Mouse (Mus musculus): ENCODE measurements around the gene Tnfrsf9. TPM values are rescaled to one million over a fixed set of nuclear protein-coding genes. Genes with fewer than 3 reads are reported as not detected.
A peak's percentile ranks its signal among the peaks of the same experiment; 100 is the strongest.

Gene Tnfrsf9
- total and polyA plus RNA-seq, 2 experiments: 0.05 to 0.09 TPM

GRCm38 (mm10) chr4:150889273-150889954 is 24.9 kb upstream of the Tnfrsf9 start:
- peak overlapping the region; percentile 24 for H3K9ac ChIP-seq (ENCODE audit: low read depth, low read length)

DNA sequence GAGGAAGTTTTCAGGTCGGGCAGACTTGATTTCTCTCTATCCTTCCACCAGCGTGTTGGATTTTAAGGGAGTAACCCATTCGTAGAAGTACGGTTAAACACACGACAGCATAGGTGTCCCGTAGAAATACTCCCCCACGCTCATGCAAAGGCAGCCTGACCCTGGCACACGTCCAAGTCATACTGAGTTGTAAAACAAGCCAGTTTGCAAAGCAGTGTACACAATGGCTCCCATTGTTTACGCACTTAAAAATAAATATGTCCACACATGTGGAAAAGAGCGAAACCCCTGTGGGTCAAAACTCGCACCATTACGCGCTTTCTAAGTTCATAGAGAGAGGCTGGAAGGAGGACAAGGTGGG is 24.4 kb upstream of the Tnfrsf9 start:
- Histone ChIP-seq H3K27ac (replicated peaks; ENCODE audit: insufficient read depth, low read depth, low read length) (peak overlapping the region; percentile 61), H3K4me3 (ENCODE audit: insufficient read depth, low read depth, low read length) (no peak overlapping the region), H3K36me3 (ENCODE audit: control insufficient read depth, insufficient read depth, low read length) (no peaks in the 10 kb centered on the region), H3K4me1 (ENCODE audit: control insufficient read depth, insufficient read depth, low read length) (peaks cover 2% of the 10 kb centered on the region; the same call in 1 of the 2 replicates), H3K27me3 (ENCODE audit: control insufficient read depth, insufficient read depth, low read length) (no peaks in the 10 kb centered on the region), H3K9ac (ENCODE audit: low read depth, low read length) (peak overlapping the region; percentile 19; the same call in 1 of the 2 replicates), H3K79me2 (ENCODE audit: control insufficient read depth, insufficient read depth, low read length) (no peaks in the 10 kb centered on the region)
- WGBS: 22% methylated on average over 13 of the region's 13 CpGs
- peak; percentile 71 for DNase-seq (ENCODE audit: extremely low read depth, low read depth, low spot score)
- no peak for TF ChIP-seq POLR2A (IDR thresholded peaks at IDR 0.05; ENCODE audit: extremely low read depth, insufficient read depth, low read length)
- no peak for TF ChIP-seq CTCF (IDR thresholded peaks at IDR 0.05; ENCODE audit: low read depth, low read length)

More at GRCm38 (mm10) chr4:150889273-150889954, 24.9 kb upstream of the Tnfrsf9 start:
- DNase-seq (ENCODE audit: extremely low read depth, low read depth, low spot score): peak; percentile 70
- TF ChIP-seq CTCF (IDR thresholded peaks at IDR 0.05; ENCODE audit: low read depth, low read length): no peak
- no peak for TF ChIP-seq POLR2A (IDR thresholded peaks at IDR 0.05; ENCODE audit: extremely low read depth, insufficient read depth, low read length)
- Histone ChIP-seq H3K79me2 (ENCODE audit: control insufficient read depth, insufficient read depth, low read length) (no peaks in the 10 kb centered on the region), H3K27me3 (ENCODE audit: control insufficient read depth, insufficient read depth, low read length) (no peaks in the 10 kb centered on the region), H3K4me3 (ENCODE audit: insufficient read depth, low read depth, low read length) (no peak overlapping the region), H3K36me3 (ENCODE audit: control insufficient read depth, insufficient read depth, low read length) (no peaks in the 10 kb centered on the region), H3K4me1 (ENCODE audit: control insufficient read depth, insufficient read depth, low read length) (peaks cover 2% of the 10 kb centered on the region; the same call in 1 of the 2 replicates), H3K27ac (replicated peaks; ENCODE audit: insufficient read depth, low read depth, low read length) (peak overlapping the region; percentile 61)
- WGBS: 13% methylated on average over 20 of the region's 20 CpGs

DNA sequence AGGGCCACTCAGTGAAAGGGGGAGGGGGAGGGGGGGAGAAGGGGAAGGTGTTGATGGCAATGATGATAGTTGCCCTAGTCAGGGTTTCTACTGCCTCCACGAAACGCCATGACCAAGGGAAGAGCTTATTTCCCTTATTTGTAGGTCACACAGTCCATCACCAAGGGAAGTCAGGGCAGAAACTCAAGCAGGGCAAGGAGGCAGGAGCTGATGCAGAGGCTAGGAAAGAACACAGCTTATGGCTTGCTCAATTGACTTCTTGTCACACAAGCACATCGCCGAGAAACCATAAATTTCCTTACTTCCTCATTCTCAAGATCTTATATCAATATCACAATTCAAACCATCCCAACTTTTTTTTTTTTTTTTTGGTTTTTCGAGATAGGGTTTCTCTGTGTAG is 23.1 kb upstream of the Tnfrsf9 start:
- Histone ChIP-seq H3K4me1 (ENCODE audit: control insufficient read depth, insufficient read depth, low read length) (peaks cover 2% of the 10 kb centered on the region; the same call in 1 of the 2 replicates), H3K27me3 (ENCODE audit: control insufficient read depth, insufficient read depth, low read length) (no peaks in the 10 kb centered on the region), H3K27ac (replicated peaks; ENCODE audit: insufficient read depth, low read depth, low read length) (no peak overlapping the region), H3K79me2 (ENCODE audit: control insufficient read depth, insufficient read depth, low read length) (no peaks in the 10 kb centered on the region), H3K4me3 (ENCODE audit: insufficient read depth, low read depth, low read length) (no peak overlapping the region), H3K36me3 (ENCODE audit: control insufficient read depth, insufficient read depth, low read length) (no peaks in the 10 kb centered on the region), H3K9ac (ENCODE audit: low read depth, low read length) (no peak overlapping the region)
- TF ChIP-seq POLR2A (IDR thresholded peaks at IDR 0.05; ENCODE audit: extremely low read depth, insufficient read depth, low read length) (no peak), CTCF (IDR thresholded peaks at IDR 0.05; ENCODE audit: low read depth, low read length) (no peak)
- DNase-seq (ENCODE audit: extremely low read depth, low read depth, low spot score): no peak
- WGBS: 70% methylated on average over 5 of the region's 5 CpGs

DNA sequence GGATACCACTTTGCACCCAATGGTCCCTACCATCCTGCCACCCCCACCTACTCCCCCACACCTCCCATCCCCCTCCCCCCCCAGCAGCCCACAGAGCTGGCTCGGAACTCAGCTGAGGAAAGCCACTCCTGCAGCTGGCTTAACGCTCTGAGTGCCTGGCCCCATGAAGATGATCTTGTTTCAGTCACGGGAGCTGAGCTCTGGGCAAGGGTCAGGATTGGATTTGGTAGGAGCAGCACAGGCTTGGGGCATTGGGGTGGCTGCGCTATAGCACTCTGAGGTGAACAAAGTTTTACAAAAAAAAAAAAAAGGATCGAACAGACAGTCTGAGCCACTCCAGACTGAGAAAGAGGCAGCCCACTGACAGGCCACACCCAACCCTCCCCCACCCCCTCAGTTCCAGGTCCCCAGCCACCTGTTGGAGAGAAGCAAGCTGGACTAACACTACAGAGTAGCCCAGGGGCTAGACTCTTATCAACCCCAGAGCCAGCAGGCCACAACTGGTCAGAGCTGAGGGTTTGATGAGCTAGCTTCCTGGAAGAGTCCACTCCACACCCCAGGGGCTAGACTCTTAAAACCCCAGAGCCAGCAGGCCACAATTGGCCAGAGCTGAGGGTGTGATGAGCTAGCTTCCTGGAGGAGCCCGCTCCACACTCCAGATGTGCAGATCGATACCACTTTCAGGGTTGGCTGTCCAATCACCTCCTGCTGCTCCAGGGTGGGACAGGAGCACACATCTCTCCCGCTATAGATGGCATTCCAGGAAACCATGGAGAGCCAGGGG is 19.5 kb upstream of the Tnfrsf9 start:
- Histone ChIP-seq H3K27ac (replicated peaks; ENCODE audit: insufficient read depth, low read depth, low read length) (no peak overlapping the region), H3K4me3 (ENCODE audit: insufficient read depth, low read depth, low read length) (no peak overlapping the region), H3K27me3 (ENCODE audit: control insufficient read depth, insufficient read depth, low read length) (no peaks in the 10 kb centered on the region), H3K36me3 (ENCODE audit: control insufficient read depth, insufficient read depth, low read length) (peaks cover 5% of the 10 kb centered on the region; the same call in 1 of the 2 replicates), H3K4me1 (ENCODE audit: control insufficient read depth, insufficient read depth, low read length) (peaks cover 4% of the 10 kb centered on the region; the same call in 1 of the 2 replicates), H3K79me2 (ENCODE audit: control insufficient read depth, insufficient read depth, low read length) (no peaks in the 10 kb centered on the region), H3K9ac (ENCODE audit: low read depth, low read length) (no peak overlapping the region)
- DNase-seq (ENCODE audit: extremely low read depth, low read depth, low spot score): no peak
- WGBS: 54% methylated on average over 8 of the region's 8 CpGs
- TF ChIP-seq CTCF (IDR thresholded peaks at IDR 0.05; ENCODE audit: low read depth, low read length) (no peak), POLR2A (IDR thresholded peaks at IDR 0.05; ENCODE audit: extremely low read depth, insufficient read depth, low read length) (no peak)

- no peak overlapping the region for H3K4me3 ChIP-seq (ENCODE audit: insufficient read depth, low read depth, low read length)
- 97% methylated on average over 26 of the region's 26 CpGs for WGBS
- no peaks in the 10 kb centered on the region for H3K27me3 ChIP-seq (ENCODE audit: control insufficient read depth, insufficient read depth, low read length)
- no peak overlapping the region for H3K9ac ChIP-seq (ENCODE audit: low read depth, low read length)
- H3K36me3 ChIP-seq (ENCODE audit: control insufficient read depth, insufficient read depth, low read length): peaks cover 10% of the 10 kb centered on the region
- no peaks in the 10 kb centered on the region for H3K79me2 ChIP-seq (ENCODE audit: control insufficient read depth, insufficient read depth, low read length)
- no peak overlapping the region for H3K27ac ChIP-seq (replicated peaks; ENCODE audit: insufficient read depth, low read depth, low read length)
- DNase-seq (ENCODE audit: extremely low read depth, low read depth, low spot score): no peak
- H3K4me1 ChIP-seq (ENCODE audit: control insufficient read depth, insufficient read depth, low read length): peaks cover 6% of the 10 kb centered on the region
- TF ChIP-seq POLR2A (IDR thresholded peaks at IDR 0.05; ENCODE audit: extremely low read depth, insufficient read depth, low read length): no peak
- no peak for TF ChIP-seq CTCF (IDR thresholded peaks at IDR 0.05; ENCODE audit: low read depth, low read length)
These were observed 17.3 kb upstream of the Tnfrsf9 start for GRCm38 (mm10) chr4:150896896-150897624.

Measured in liver, adult 2 months (tissue).